Mouse (Mus musculus) intestine, embryonic 16.5 days (tissue): Measurements from ENCODE around the gene Hus1. TPM values are rescaled to one million over a fixed set of nuclear protein-coding genes. Genes with fewer than 3 reads are reported as not detected.

Experiments used
- ATAC-seq: fragments of 200-750 bp; cut with Nextera tagmentation; 2 replicates; pipeline ENCODE4 v1.8.0; 2017; ENCODE audit warnings: moderate TSS enrichment, moderate library complexity
- H3K27ac ChIP-seq: fragments of 300-500 bp; sonication (generic); 2 replicates; pipeline ENCODE4 v1.5.1; 2014; ENCODE audit warnings: mild to moderate bottlenecking, low read length
- H3K27me3 ChIP-seq: fragments of 300-500 bp; sonication (generic); replicated peaks from 2 replicates; pipeline ENCODE4 v1.6.1; 2014; ENCODE audit warnings: low read length, control low read depth, mixed read lengths; ENCODE audit not compliant: control insufficient read depth, insufficient read depth
- H3K36me3 ChIP-seq: fragments of 300-500 bp; sonication (generic); 2 replicates; pipeline ENCODE4 v1.6.1; 2014; ENCODE audit warnings: low read length, control low read depth; ENCODE audit not compliant: control insufficient read depth, insufficient read depth
- H3K4me1 ChIP-seq: fragments of 300-500 bp; sonication (generic); 2 replicates; pipeline ENCODE4 v1.6.1; 2014; ENCODE audit warnings: low read length, control low read depth, mixed read lengths; ENCODE audit not compliant: control insufficient read depth, insufficient read depth
- H3K4me2 ChIP-seq: fragments of 300-500 bp; sonication (generic); 2 replicates; pipeline ENCODE4 v1.6.1; 2014; ENCODE audit warnings: low read depth, low read length, control low read depth
- H3K4me3 ChIP-seq: fragments of 300-500 bp; sonication (generic); 2 replicates; pipeline ENCODE4 v1.5.1; 2014; ENCODE audit warnings: mild to moderate bottlenecking, low read length
- H3K9ac ChIP-seq: fragments of 300-500 bp; sonication (generic); 2 replicates; pipeline ENCODE4 v1.6.1; 2014; ENCODE audit warnings: low read depth, low read length
- H3K9me3 ChIP-seq: fragments of 300-500 bp; sonication (generic); 2 replicates; pipeline ENCODE4 v1.6.1; 2016; ENCODE audit warnings: low read length, control low read depth; ENCODE audit not compliant: control insufficient read depth
- WGBS: fragments of 180-500 bp; shearing (Covaris S2); extraction: QIAGEN DNeasy Blood & Tissue Kit; methylation state at CpG from one replicate; pipeline ENCODE4 v1.1.7; 2014; 5-methylcytosine and 5-hydroxymethylcytosine counted together
- polyA plus RNA-seq: library from polyadenylated mRNA; unstranded; fragments of >200 nt; fragmentation: Nextera tagmentation; extraction: Ambion mirVana; gene quantifications from 2 replicates; pipeline ENCODE4 v1.2.1, GENCODE M21; 2015

Gene Hus1
- polyA plus RNA-seq = 10.9 and 11.2 TPM in 2 replicates

- no peaks in the 10 kb centered on the region for H3K27me3 ChIP-seq
- H3K4me2 ChIP-seq = peak within 1 kb of the TSS; percentile 85
- no peaks in the 10 kb centered on the region for H3K36me3 ChIP-seq
- peak within 1 kb of the TSS; percentile 93 for H3K9ac ChIP-seq
- no peaks in the 10 kb centered on the region for H3K9me3 ChIP-seq
- WGBS = under 1% methylated on average over 43 of the region's 43 CpGs
- ATAC-seq = peak; percentile 98
- peak within 1 kb of the TSS; percentile 88 for H3K27ac ChIP-seq
- H3K4me1 ChIP-seq = peaks cover 5% of the 10 kb centered on the region
- H3K4me3 ChIP-seq = peak within 1 kb of the TSS; percentile 87
Measured at GRCm38 (mm10) chr11:9010853-9011339, at the start of gene Hus1. Gene Hus1, minus strand, starts transcription at chr11:9011191.

GRCm38 (mm10) chr11:9060484-9060883 is 49.5 kb upstream of the Hus1 start:
- WGBS = 41% methylated on average over 5 of the region's 5 CpGs
- no peak overlapping the region for H3K4me2 ChIP-seq
- H3K9ac ChIP-seq = no peak overlapping the region
- no peaks in the 10 kb centered on the region for H3K4me1 ChIP-seq
- no peak overlapping the region for H3K27ac ChIP-seq
- H3K27me3 ChIP-seq = no peaks in the 10 kb centered on the region
- no peaks in the 10 kb centered on the region for H3K36me3 ChIP-seq
- no peak overlapping the region for H3K4me3 ChIP-seq
- H3K9me3 ChIP-seq = no peaks in the 10 kb centered on the region
- ATAC-seq = no peak

- Histone ChIP-seq H3K27me3 (no peaks in the 10 kb centered on the region), H3K4me1 (no peaks in the 10 kb centered on the region), H3K27ac (no peak overlapping the region), H3K4me2 (no peak overlapping the region), H3K9ac (no peak overlapping the region), H3K36me3 (no peaks in the 10 kb centered on the region), H3K9me3 (no peaks in the 10 kb centered on the region), H3K4me3 (no peak overlapping the region)
- 59% methylated on average over 1 of the region's 1 CpGs for WGBS
- no peak for ATAC-seq
Measured at GRCm38 (mm10) chr11:9060029-9060428, 49.0 kb upstream of the Hus1 start.

GRCm38 (mm10) chr11:9057711-9058110 is 46.7 kb upstream of the Hus1 start:
- no peaks in the 10 kb centered on the region for H3K9me3 ChIP-seq
- H3K4me2 ChIP-seq = no peak overlapping the region
- H3K27ac ChIP-seq = no peak overlapping the region
- H3K27me3 ChIP-seq = no peaks in the 10 kb centered on the region
- 90% methylated on average over 4 of the region's 4 CpGs for WGBS
- ATAC-seq = no peak
- H3K4me1 ChIP-seq = no peaks in the 10 kb centered on the region
- no peaks in the 10 kb centered on the region for H3K36me3 ChIP-seq
- H3K4me3 ChIP-seq = no peak overlapping the region
- H3K9ac ChIP-seq = no peak overlapping the region

- no peak overlapping the region for H3K27ac ChIP-seq
Measured at GRCm38 (mm10) chr11:9056937-9057336, 45.9 kb upstream of the Hus1 start.

GRCm38 (mm10) chr11:9051895-9052294 is 40.9 kb upstream of the Hus1 start:
- 51% methylated on average over 2 of the region's 2 CpGs for WGBS
- no peak for ATAC-seq
- H3K27ac ChIP-seq = no peak overlapping the region

More at GRCm38 (mm10) chr11:9056937-9057336, 45.9 kb upstream of the Hus1 start:
- WGBS = 79% methylated on average over 2 of the region's 2 CpGs
- no peak for ATAC-seq
- Histone ChIP-seq H3K9me3 (no peaks in the 10 kb centered on the region), H3K4me2 (no peak overlapping the region), H3K9ac (no peak overlapping the region), H3K4me3 (no peak overlapping the region), H3K36me3 (no peaks in the 10 kb centered on the region), H3K4me1 (no peaks in the 10 kb centered on the region), H3K27me3 (no peaks in the 10 kb centered on the region)

GRCm38 (mm10) chr11:9050241-9050640 is 39.2 kb upstream of the Hus1 start:
- H3K9ac ChIP-seq = no peak overlapping the region
- no peaks in the 10 kb centered on the region for H3K36me3 ChIP-seq
- H3K4me1 ChIP-seq = no peaks in the 10 kb centered on the region
- no peak overlapping the region for H3K4me2 ChIP-seq
- H3K27me3 ChIP-seq = peaks cover 3% of the 10 kb centered on the region; the same call in 1 of the 2 replicates
- no peak overlapping the region for H3K27ac ChIP-seq
- H3K9me3 ChIP-seq = no peaks in the 10 kb centered on the region
- no peak for ATAC-seq
- H3K4me3 ChIP-seq = no peak overlapping the region
- 81% methylated on average over 4 of the region's 4 CpGs for WGBS

More at GRCm38 (mm10) chr11:9051895-9052294, 40.9 kb upstream of the Hus1 start:
- H3K27me3 ChIP-seq = peaks cover 3% of the 10 kb centered on the region; the same call in 1 of the 2 replicates
- no peak overlapping the region for H3K4me2 ChIP-seq
- H3K9ac ChIP-seq = no peak overlapping the region
- H3K9me3 ChIP-seq = no peaks in the 10 kb centered on the region
- H3K36me3 ChIP-seq = no peaks in the 10 kb centered on the region
- H3K4me3 ChIP-seq = no peak overlapping the region
- no peaks in the 10 kb centered on the region for H3K4me1 ChIP-seq

- under 1% methylated on average over 18 of the region's 18 CpGs for WGBS
- no peak within 1 kb of the TSS for H3K27ac ChIP-seq
- peak within 1 kb of the TSS; percentile 10 for H3K9ac ChIP-seq
- peak within 1 kb of the TSS; percentile 47 for H3K4me3 ChIP-seq
- peaks cover 3% of the 10 kb centered on the region; the same call in 1 of the 2 replicates for H3K27me3 ChIP-seq
- H3K4me2 ChIP-seq = peak within 1 kb of the TSS; percentile 93
- ATAC-seq = peak; percentile 90
- H3K36me3 ChIP-seq = no peaks in the 10 kb centered on the region
- H3K9me3 ChIP-seq = no peaks in the 10 kb centered on the region
- no peaks in the 10 kb centered on the region for H3K4me1 ChIP-seq
Measured at GRCm38 (mm10) chr11:9048703-9049060, 37.7 kb upstream of the Hus1 start, which contains the start of gene Sun3. Gene Sun3, minus strand, starts transcription at chr11:9048991.

- H3K27me3 ChIP-seq = peaks cover 3% of the 10 kb centered on the region; the same call in 1 of the 2 replicates
- H3K9me3 ChIP-seq = no peaks in the 10 kb centered on the region
- peak within 1 kb of the TSS; percentile 47 for H3K4me3 ChIP-seq
- H3K4me1 ChIP-seq = no peaks in the 10 kb centered on the region
- H3K9ac ChIP-seq = peak within 1 kb of the TSS; percentile 10
- H3K27ac ChIP-seq = no peak within 1 kb of the TSS
- H3K36me3 ChIP-seq = no peaks in the 10 kb centered on the region
- peak within 1 kb of the TSS; percentile 93 for H3K4me2 ChIP-seq
- WGBS = 4% methylated on average over 21 of the region's 21 CpGs
- peak; percentile 100 for ATAC-seq
Measured at GRCm38 (mm10) chr11:9048011-9048702, 37.2 kb upstream of the Hus1 start, which contains the start of gene Gm11992. Gene Gm11992, plus strand, starts transcription at chr11:9048594.
